Mouse (Mus musculus): ENCODE results near the gene Speer1.
"Not testable (repeated sequence)": the region's sequence is repeated elsewhere in the genome, so short reads cannot be mapped to it uniquely, and the experiment has no call there.

Speer1 gene

GRCm38 (mm10) chr5:11341216-11341615, at the start of gene Speer1:
TSS of gene Speer1 (plus strand) at chr5:11341516.
- DNase-seq (ENCODE audit: low read depth, low spot score) = not testable (repeated sequence)
